Mouse (Mus musculus) olfactory bulb, adult 2 months (tissue): ENCODE data around the gene Mxi1. TPM values are rescaled to one million over a fixed set of nuclear protein-coding genes. Genes with fewer than 3 reads are reported as not detected.
A peak's percentile ranks its signal among the peaks of the same experiment; 100 is the strongest.

Experiments
- H3K27ac ChIP-seq: fragments of 200-500 bp; 2 replicates; pipeline ENCODE4 v1.5.1; 2012; ENCODE audit warnings: low read depth, low read length; ENCODE audit not compliant: insufficient read depth
- H3K4me1 ChIP-seq: fragments of 200-500 bp; 2 replicates; pipeline ENCODE4 v1.6.1; 2012; ENCODE audit warnings: low read length; ENCODE audit not compliant: control insufficient read depth, insufficient read depth
- H3K4me3 ChIP-seq: fragments of 200-500 bp; 2 replicates; pipeline ENCODE4 v1.5.1; 2012; ENCODE audit warnings: mild to moderate bottlenecking, low read depth, low read length, moderate library complexity; ENCODE audit not compliant: insufficient read depth
- CTCF ChIP-seq: fragments of 200-500 bp; IDR thresholded peaks from 2 replicates; pipeline ENCODE4 v1.5.1; 2012; ENCODE audit warnings: low read depth, mild to moderate bottlenecking, low read length, moderate library complexity; ENCODE audit not compliant: insufficient read depth
- POLR2A ChIP-seq: fragments of 200-500 bp; IDR thresholded peaks from 2 replicates; pipeline ENCODE4 v1.6.1; 2012; ENCODE audit warnings: mild to moderate bottlenecking, low read depth, low read length, moderate library complexity; ENCODE audit not compliant: insufficient read depth
- WGBS: fragments of 180-500 bp; shearing (Covaris S2); methylation state at CpG from one replicate; pipeline ENCODE4 v1.1.7; 2018; 5-methylcytosine and 5-hydroxymethylcytosine counted together
- polyA plus RNA-seq: library from polyadenylated mRNA; stranded (reverse); fragments of >200 nt; gene quantifications from 2 replicates; pipeline ENCODE4 v1.2.4, GENCODE M21; 2012; ENCODE audit warnings: low replicate concordance; ENCODE audit not compliant: missing spikeins, insufficient read depth, insufficient read length

The Mxi1 gene
- polyA plus RNA-seq, 1 experiment = not detected

DNA sequence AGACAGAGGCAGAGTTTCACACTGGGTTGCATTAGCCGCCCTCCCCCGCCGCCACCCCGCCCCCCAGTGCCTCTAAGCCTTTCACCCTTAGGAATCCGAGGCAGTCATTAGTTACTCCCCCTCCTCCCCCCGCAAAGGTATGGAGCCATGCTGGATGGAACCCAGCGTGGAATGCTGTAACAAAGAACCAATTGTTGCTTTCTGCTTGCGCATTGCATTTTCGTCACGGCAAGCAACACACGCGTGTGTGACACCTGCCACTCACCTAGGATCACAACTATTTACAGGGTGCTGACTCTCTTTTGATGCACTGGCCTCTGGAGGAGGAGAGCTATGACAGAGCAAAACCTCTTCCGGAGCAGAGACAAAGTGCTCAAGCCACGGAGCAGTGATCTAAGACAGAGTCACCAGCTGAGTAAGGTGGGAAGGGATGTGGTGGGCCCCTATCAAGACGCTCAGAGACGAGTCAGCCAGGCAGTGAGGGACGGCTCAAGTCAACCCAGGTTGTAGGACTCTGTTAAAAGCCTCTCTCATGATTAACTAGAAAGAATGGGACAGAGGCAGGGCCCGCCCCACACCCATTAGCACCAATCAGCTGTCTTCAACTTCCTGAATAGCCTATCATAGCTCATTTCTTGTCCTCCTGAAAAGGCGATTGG, 110.7 kb downstream of the Mxi1 start:
- WGBS = 4% methylated on average over 19 of the region's 19 CpGs
- Histone ChIP-seq H3K27ac (peak overlapping the region; percentile 60; the same call in 1 of the 2 replicates), H3K4me1 (peaks cover 34% of the 10 kb centered on the region), H3K4me3 (peak overlapping the region; percentile 38)
- TF ChIP-seq CTCF (no peak), POLR2A (no peak)

DNA sequence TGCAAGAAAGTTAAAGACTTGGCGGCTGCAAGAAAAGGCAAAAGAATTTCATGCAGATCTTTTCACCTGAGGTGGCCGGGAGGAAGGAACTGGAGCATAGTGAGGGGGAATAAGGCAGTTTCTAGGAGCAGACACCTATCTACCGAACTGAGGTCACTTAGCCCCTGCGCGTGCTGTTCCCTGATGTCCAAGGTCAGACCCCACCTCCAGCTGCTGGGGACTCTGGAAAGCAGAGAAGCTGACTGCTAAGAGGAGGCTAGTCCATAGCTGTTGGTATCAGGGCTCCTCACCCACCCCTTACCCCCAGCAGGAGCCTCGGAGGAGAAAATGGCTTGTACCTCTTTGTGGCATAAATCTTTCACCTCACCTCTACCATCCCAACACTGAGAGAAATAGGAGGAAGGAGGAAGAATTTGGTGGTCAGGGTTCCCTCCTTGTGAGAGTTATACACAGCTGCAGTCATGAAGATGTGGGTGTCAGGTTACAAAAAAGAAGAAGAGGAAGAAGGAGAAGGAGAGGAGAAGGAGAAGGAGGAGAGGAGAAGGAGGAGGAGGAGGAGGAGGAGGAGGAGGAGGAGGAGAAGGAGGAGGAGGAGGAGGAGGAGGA, 111.4 kb downstream of the Mxi1 start:
- TF ChIP-seq POLR2A = no peak
- no peak for TF ChIP-seq CTCF
- Histone ChIP-seq H3K27ac (no peak overlapping the region), H3K4me1 (peaks cover 34% of the 10 kb centered on the region), H3K4me3 (no peak overlapping the region)
- 15% methylated on average over 6 of the region's 6 CpGs for whole genome bisulfite sequencing

DNA sequence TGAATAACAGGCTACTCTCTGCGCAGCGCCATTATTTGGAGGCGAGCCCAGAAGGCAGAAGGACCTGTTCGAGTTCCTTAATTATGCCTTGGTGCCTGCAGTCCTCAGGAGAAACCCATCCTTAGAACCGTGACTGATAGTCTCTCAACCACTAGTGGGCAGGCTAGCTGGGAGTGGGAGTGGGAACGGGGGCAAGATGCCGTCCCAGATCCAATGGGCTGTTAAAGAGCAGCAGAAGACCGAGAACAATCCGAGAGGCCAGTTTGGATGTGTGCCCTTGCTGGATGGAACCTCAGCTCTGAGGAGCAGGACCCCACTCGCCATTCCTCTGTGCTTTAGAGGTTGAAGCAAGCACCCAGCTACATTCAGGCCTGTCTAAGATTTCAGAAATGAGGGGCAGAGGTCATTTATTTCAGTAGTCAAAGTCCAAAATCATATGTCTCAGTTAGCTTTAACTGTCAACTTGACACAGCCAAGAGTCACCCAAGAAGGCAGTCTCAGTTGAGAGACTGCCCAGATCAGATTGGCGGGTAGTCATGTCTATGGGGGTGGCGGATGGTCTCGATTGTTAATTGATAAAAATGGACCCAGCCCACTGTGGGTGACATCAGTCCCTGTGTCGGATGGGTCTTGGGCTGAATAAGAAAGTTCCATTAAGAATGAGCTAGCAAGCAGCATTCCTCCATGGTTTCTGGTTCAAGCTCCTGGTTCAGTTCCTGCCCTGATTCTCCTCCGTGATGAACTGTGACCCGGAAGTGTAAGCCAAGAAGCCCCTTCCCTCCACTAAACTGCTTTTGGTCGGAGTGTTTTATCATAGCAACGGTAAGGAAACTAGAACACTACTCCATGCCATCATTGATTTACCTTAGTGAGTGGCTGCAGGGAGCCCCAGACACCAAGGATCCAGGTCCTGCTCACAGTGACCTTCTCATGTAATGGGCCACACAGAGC, 112.3 kb downstream of the Mxi1 start:
- Histone ChIP-seq H3K4me1 (peaks cover 43% of the 10 kb centered on the region), H3K27ac (no peak overlapping the region), H3K4me3 (no peak overlapping the region)
- 61% methylated on average over 18 of the region's 18 CpGs for WGBS
- TF ChIP-seq POLR2A (no peak), CTCF (no peak; the same call in 1 of the 2 replicates)

DNA sequence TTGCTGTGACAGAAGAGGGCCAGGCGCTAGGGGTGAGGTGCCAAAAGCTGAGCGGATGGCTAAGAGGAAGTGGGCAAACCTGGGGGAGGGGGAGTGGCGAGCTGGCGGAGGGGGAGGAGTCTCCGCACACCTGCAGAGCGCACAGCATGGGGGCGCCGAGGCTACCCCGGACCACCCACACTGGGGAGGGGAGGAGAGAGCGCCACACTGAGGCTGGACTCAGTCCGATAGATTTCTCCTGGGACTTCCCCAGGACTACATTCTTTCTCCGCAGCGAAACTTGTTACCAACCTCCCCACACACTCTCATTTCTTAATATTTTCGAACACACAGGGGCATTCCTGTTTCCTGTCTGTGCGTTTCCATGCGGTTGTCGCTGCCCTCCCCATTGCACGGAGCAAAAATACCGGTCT, 113.0 kb downstream of the Mxi1 start:
- H3K27ac ChIP-seq = no peak overlapping the region
- H3K4me3 ChIP-seq = no peak overlapping the region
- WGBS = 40% methylated on average over 19 of the region's 19 CpGs
- no peak for TF ChIP-seq POLR2A
- TF ChIP-seq CTCF = no peak
- H3K4me1 ChIP-seq = peaks cover 49% of the 10 kb centered on the region

DNA sequence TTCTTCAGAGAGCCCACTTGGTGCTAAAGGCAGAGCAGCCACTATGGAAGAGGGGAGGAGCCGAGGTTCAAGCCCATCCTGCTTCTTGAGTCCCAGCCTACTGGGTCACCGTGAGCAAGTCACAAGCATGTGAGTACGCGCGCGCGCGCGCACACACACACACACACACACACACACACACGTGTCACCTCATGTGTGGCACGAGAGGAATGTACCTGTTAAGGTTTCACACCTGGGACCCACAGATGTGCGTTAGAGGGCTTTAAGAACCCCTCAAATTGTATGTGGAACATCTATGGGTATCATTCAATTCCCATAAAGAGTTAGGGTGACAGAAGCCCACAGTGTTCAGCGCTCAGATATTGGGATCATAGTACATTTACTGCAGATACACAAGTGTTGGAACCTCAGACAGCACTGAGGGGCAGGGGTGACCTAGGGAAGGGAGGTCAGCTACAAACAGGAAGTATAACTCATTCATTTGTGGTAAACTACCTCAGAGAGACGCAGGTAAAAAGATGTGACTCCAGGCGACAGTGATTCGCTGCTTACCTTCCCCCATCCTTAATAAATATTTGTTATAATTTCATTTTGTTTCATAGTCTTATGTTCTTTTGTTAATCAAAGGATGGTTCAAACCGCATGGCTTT, 113.6 kb downstream of the Mxi1 start:
- Histone ChIP-seq H3K4me1 (peaks cover 55% of the 10 kb centered on the region), H3K27ac (no peak overlapping the region), H3K4me3 (no peak overlapping the region)
- TF ChIP-seq CTCF (no peak), POLR2A (no peak)
- WGBS = 80% methylated on average over 17 of the region's 17 CpGs

DNA sequence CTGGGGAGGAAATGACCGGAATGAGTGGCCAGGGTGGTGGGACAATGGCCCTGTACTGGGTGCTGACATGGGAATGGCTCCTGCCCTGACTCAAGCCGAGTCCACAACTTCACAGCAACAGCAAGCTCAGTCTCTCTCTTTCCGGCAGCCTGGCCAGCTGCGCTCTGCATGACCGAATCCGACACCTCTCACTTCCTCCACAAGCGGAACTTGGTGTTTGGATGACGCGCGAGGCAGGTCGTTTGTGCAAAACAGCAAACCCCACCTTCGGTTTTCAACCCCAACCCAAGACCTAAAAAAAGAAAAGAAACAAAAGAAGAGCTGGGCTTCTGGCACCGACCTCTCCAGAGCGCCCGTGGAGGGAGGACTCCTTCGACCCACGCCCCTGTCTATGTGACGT, 114.3 kb downstream of the Mxi1 start:
- Histone ChIP-seq H3K27ac (no peak overlapping the region; the same call in 1 of the 2 replicates), H3K4me1 (peaks cover 60% of the 10 kb centered on the region), H3K4me3 (no peak overlapping the region)
- 50% methylated on average over 18 of the region's 18 CpGs for WGBS
- TF ChIP-seq POLR2A = no peak
- TF ChIP-seq CTCF = no peak

Other genes starting within 250 kb of the Mxi1 start
- gene Add3, start 170.1 kb upstream of the Mxi1 start, polyA plus RNA-seq = not detected in 2 replicates
- not detected in 2 replicates for gene Gm10197, start 61.2 kb downstream of the Mxi1 start, polyA plus RNA-seq
- not detected in 2 replicates for gene Smndc1, start 80.1 kb downstream of the Mxi1 start, polyA plus RNA-seq
- gene Dusp5, start 218.6 kb downstream of the Mxi1 start, polyA plus RNA-seq = not detected in 2 replicates